Mouse (Mus musculus) heart, postnatal 0 days (tissue): ENCODE results near the gene Ppp2r3a.

Experiments used
- CTCF ChIP-seq: IDR thresholded peaks from 2 replicates; pipeline ENCODE4 v1.5.1; 2016; ENCODE audit warnings: antibody characterized with exemption, control low read depth, low read depth
- EP300 ChIP-seq: IDR thresholded peaks from 2 replicates; pipeline ENCODE4 v1.6.1; 2016; ENCODE audit warnings: antibody characterized with exemption, low read depth

- no peak for TF ChIP-seq CTCF
- TF ChIP-seq EP300 = no peak
Measured at GRCm38 (mm10) chr9:101282651-101283050, 31.1 kb upstream of the Ppp2r3a start.
